Mouse (Mus musculus): ENCODE results near the gene Tnrc6c. TPM values are rescaled to one million over a fixed set of nuclear protein-coding genes. Genes with fewer than 3 reads are reported as not detected.

Tnrc6c gene
- polyA plus RNA-seq, 1 experiment, result 16.9 TPM

DNA sequence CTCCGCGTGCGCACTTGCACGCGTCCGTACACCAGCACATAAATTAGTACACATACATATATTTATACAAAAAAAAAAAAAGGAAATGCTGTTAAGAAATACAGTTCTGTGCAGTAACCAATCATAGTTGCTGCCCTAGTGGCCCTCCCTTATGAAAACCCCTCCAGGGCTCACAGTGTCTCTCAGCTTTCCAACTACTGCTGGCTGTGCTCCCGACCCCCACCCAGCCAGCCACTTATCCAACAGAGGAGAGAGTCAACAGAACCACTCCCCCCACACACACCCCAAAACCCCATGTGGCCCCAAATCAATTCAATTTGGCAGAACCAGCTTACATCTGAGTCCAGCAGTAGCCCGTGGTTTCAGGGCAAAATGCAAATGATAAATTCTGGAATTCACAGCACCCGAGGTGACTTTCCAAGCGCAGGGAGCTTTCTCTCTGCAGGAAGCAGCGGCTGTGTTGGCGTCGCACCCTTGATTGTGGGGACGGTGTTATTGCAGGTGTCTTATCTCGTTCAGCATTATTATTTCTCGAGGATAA, 36.7 kb upstream of the Tnrc6c start:
- TF ChIP-seq CTCF (IDR thresholded peaks at IDR 0.05; ENCODE audit: low read depth, low read length) (no peak), POLR2A (IDR thresholded peaks at IDR 0.05; ENCODE audit: borderline replicate concordance, low read depth, low read length) (no peak)
- Histone ChIP-seq H3K4me3 (ENCODE audit: insufficient read depth, low read length) (no peak overlapping the region), H3K27ac (ENCODE audit: insufficient read depth, low read depth, low read length) (no peak overlapping the region), H3K4me1 (ENCODE audit: control insufficient read depth, insufficient read depth, low read length) (no peaks in the 10 kb centered on the region)

GRCm38 (mm10) chr11:117618214-117618613, 35.9 kb upstream of the Tnrc6c start:
- Histone ChIP-seq H3K4me3 (ENCODE audit: insufficient read depth, low read length) (no peak overlapping the region), H3K27ac (ENCODE audit: insufficient read depth, low read depth, low read length) (no peak overlapping the region), H3K4me1 (ENCODE audit: control insufficient read depth, insufficient read depth, low read length) (no peaks in the 10 kb centered on the region)
- TF ChIP-seq POLR2A (IDR thresholded peaks at IDR 0.05; ENCODE audit: borderline replicate concordance, low read depth, low read length) (no peak), CTCF (IDR thresholded peaks at IDR 0.05; ENCODE audit: low read depth, low read length) (no peak)

GRCm38 (mm10) chr11:117618774-117619173, 35.3 kb upstream of the Tnrc6c start:
- H3K4me3 ChIP-seq (ENCODE audit: insufficient read depth, low read length), result no peak overlapping the region
- no peaks in the 10 kb centered on the region for H3K4me1 ChIP-seq (ENCODE audit: control insufficient read depth, insufficient read depth, low read length)
- H3K27ac ChIP-seq (ENCODE audit: insufficient read depth, low read depth, low read length), result no peak overlapping the region
- TF ChIP-seq CTCF (IDR thresholded peaks at IDR 0.05; ENCODE audit: low read depth, low read length) (no peak), POLR2A (IDR thresholded peaks at IDR 0.05; ENCODE audit: borderline replicate concordance, low read depth, low read length) (no peak)

DNA sequence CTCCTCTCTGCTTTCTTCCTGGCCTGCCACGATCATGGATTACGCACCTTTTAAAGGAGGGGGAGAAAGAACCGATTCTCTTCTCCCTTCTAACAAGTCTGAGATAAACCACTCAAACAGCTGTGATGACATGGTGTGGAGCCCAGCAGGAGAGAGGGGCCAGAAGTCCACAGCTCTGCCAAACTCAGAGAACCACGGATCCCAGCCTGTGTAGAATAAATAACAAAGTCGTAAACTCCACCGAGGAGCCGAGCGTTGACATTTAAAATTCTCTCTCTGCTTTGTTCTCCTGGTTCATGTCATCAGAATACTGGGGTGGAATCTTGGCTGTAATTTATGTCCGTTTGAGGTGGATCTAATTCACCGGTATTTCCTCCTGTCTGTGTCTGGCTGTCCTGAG, 34.5 kb upstream of the Tnrc6c start:
- Histone ChIP-seq H3K4me3 (ENCODE audit: insufficient read depth, low read length) (no peak overlapping the region), H3K27ac (ENCODE audit: insufficient read depth, low read depth, low read length) (no peak overlapping the region), H3K4me1 (ENCODE audit: control insufficient read depth, insufficient read depth, low read length) (no peaks in the 10 kb centered on the region)
- TF ChIP-seq CTCF (IDR thresholded peaks at IDR 0.05; ENCODE audit: low read depth, low read length) (no peak), POLR2A (IDR thresholded peaks at IDR 0.05; ENCODE audit: borderline replicate concordance, low read depth, low read length) (no peak)

GRCm38 (mm10) chr11:117625196-117625595, 28.9 kb upstream of the Tnrc6c start:
- no peak for TF ChIP-seq POLR2A (IDR thresholded peaks at IDR 0.05; ENCODE audit: borderline replicate concordance, low read depth, low read length)
- TF ChIP-seq CTCF (IDR thresholded peaks at IDR 0.05; ENCODE audit: low read depth, low read length), result no peak
- no peak overlapping the region for H3K27ac ChIP-seq (ENCODE audit: insufficient read depth, low read depth, low read length)

GRCm38 (mm10) chr11:117626557-117626956, 27.5 kb upstream of the Tnrc6c start:
- no peak for TF ChIP-seq POLR2A (IDR thresholded peaks at IDR 0.05; ENCODE audit: borderline replicate concordance, low read depth, low read length)
- no peak for TF ChIP-seq CTCF (IDR thresholded peaks at IDR 0.05; ENCODE audit: low read depth, low read length)
- H3K27ac ChIP-seq (ENCODE audit: insufficient read depth, low read depth, low read length), result no peak overlapping the region
- no peak overlapping the region for H3K4me3 ChIP-seq (ENCODE audit: insufficient read depth, low read length)
- no peaks in the 10 kb centered on the region for H3K4me1 ChIP-seq (ENCODE audit: control insufficient read depth, insufficient read depth, low read length)

More at GRCm38 (mm10) chr11:117625196-117625595, 28.9 kb upstream of the Tnrc6c start:
- H3K4me1 ChIP-seq (ENCODE audit: control insufficient read depth, insufficient read depth, low read length), result no peaks in the 10 kb centered on the region
- H3K4me3 ChIP-seq (ENCODE audit: insufficient read depth, low read length), result no peak overlapping the region

DNA sequence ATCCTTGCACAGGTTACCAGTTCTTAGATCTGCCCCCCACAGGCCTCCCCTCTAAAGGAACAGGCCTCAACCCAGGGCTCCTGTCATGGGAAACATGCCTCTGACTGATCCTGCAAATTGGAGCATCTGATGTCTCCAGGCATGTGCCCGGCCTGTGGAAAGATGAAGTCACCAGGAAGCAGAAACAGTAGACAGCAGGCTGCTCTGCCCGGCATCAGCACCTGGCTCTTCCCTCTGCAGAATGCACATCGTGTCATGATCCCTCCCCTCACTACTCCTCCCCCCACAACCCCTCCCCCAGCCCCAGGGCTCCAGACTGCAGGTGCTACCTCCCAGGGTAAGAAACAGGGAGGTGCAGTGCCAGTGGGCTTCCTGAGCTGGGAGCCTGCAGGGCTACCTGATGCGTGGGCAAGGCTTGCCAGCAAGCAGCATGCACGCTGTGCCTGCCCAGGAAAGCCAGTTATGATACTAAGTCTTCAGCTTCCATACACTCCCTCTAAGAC, 27.0 kb upstream of the Tnrc6c start:
- no peak overlapping the region for H3K27ac ChIP-seq (ENCODE audit: insufficient read depth, low read depth, low read length)
- TF ChIP-seq CTCF (IDR thresholded peaks at IDR 0.05; ENCODE audit: low read depth, low read length), result no peak
- no peak for TF ChIP-seq POLR2A (IDR thresholded peaks at IDR 0.05; ENCODE audit: borderline replicate concordance, low read depth, low read length)
- no peaks in the 10 kb centered on the region for H3K4me1 ChIP-seq (ENCODE audit: control insufficient read depth, insufficient read depth, low read length)
- no peak overlapping the region for H3K4me3 ChIP-seq (ENCODE audit: insufficient read depth, low read length)

- TF ChIP-seq POLR2A (IDR thresholded peaks at IDR 0.05; ENCODE audit: borderline replicate concordance, low read depth, low read length) (no peak), CTCF (IDR thresholded peaks at IDR 0.05; ENCODE audit: low read depth, low read length) (no peak)
- Histone ChIP-seq H3K4me3 (ENCODE audit: insufficient read depth, low read length) (no peak overlapping the region), H3K27ac (ENCODE audit: insufficient read depth, low read depth, low read length) (no peak overlapping the region), H3K4me1 (ENCODE audit: control insufficient read depth, insufficient read depth, low read length) (no peaks in the 10 kb centered on the region)
Observed at GRCm38 (mm10) chr11:117627746-117628311, 26.3 kb upstream of the Tnrc6c start.

- no peak overlapping the region for H3K27ac ChIP-seq (ENCODE audit: insufficient read depth, low read depth, low read length)
- no peak overlapping the region for H3K4me3 ChIP-seq (ENCODE audit: insufficient read depth, low read length)
- no peaks in the 10 kb centered on the region for H3K4me1 ChIP-seq (ENCODE audit: control insufficient read depth, insufficient read depth, low read length)
- TF ChIP-seq POLR2A (IDR thresholded peaks at IDR 0.05; ENCODE audit: borderline replicate concordance, low read depth, low read length), result no peak
- no peak for TF ChIP-seq CTCF (IDR thresholded peaks at IDR 0.05; ENCODE audit: low read depth, low read length)
Observed at GRCm38 (mm10) chr11:117628312-117628779, 25.7 kb upstream of the Tnrc6c start.

- H3K4me1 ChIP-seq (ENCODE audit: control insufficient read depth, insufficient read depth, low read length), result no peaks in the 10 kb centered on the region
- no peak for TF ChIP-seq POLR2A (IDR thresholded peaks at IDR 0.05; ENCODE audit: borderline replicate concordance, low read depth, low read length)
- no peak for TF ChIP-seq CTCF (IDR thresholded peaks at IDR 0.05; ENCODE audit: low read depth, low read length)
- H3K4me3 ChIP-seq (ENCODE audit: insufficient read depth, low read length), result no peak overlapping the region
- H3K27ac ChIP-seq (ENCODE audit: insufficient read depth, low read depth, low read length), result no peak overlapping the region
Observed at GRCm38 (mm10) chr11:117629865-117630264, 24.2 kb upstream of the Tnrc6c start.

Data from bone marrow macrophage, adult 2 months (primary cell).